ENCODE assay signal across 31 mouse cellular contexts in the genomic region with DNA sequence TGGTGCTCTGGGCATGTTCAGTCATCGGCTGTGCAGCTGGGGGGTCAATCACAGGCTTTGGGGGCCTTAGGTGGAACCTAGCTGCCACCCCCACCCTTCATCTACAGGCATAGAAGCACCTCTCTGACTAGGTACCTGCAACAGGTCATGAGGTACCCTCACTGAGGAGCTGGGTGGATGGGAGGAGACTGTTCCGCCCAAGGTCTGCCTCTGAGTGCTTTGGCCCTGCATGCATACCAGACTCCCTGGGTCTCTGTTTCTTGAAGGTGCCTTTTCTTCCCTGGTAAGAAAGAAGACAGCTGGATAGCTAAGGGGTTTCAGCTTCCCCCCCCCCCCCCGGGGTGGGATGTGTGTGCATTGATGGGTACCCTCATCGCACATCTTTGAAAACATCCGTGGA.
DNase-seq lines count a peak whose midpoint lies in the region; ATAC-seq and TF ChIP-seq lines count a peak whose summit lies in the region.
"Had no signal": no experiment of that assay in that cellular context is flagged by ENCODE, and none has a peak within 500 bp of the region (broad histone marks: within the 10 kb centered on the region; RNA-seq: fewer than 3 reads in every experiment).

No protein-coding gene starts in this region.

- H3K36me3 ChIP-seq in midbrain, embryonic 11.5 days (ENCODE audit: control insufficient read depth, insufficient read depth, low read length), result no peaks in the 10 kb centered on the region
- no peaks in the 10 kb centered on the region for H3K36me3 ChIP-seq in midbrain, embryonic 14.5 days (ENCODE audit: control insufficient read depth, insufficient read depth, low read length)
- no peaks in the 10 kb centered on the region for H3K36me3 ChIP-seq in intestine, embryonic 15.5 days
- H3K36me3 ChIP-seq: heart, embryonic 12.5 days; limb, embryonic 12.5 days; liver, embryonic 15.5 days; midbrain, embryonic 12.5 days; neural tube, embryonic 13.5 days had no signal

- no peak for TF ChIP-seq CTCF in left cerebral cortex, adult 2 months (IDR thresholded peaks at IDR 0.05)

- 83% methylated on average over 4 of the region's 5 CpGs for WGBS in midbrain, embryonic 11.5 days
- 87% methylated on average over 5 of the region's 5 CpGs for WGBS in midbrain, embryonic 14.5 days
- 90% methylated on average over 5 of the region's 5 CpGs for WGBS in intestine, embryonic 15.5 days

- no peak overlapping the region for H3K4me2 ChIP-seq in midbrain, embryonic 11.5 days
- H3K4me2 ChIP-seq in midbrain, embryonic 14.5 days (ENCODE audit: low read length), result no peak overlapping the region
- H3K4me2 ChIP-seq in intestine, embryonic 15.5 days (replicated peaks), result no peak overlapping the region
- H3K4me2 ChIP-seq: heart, embryonic 12.5 days; hindbrain, embryonic 14.5 days; limb, embryonic 12.5 days; liver, embryonic 15.5 days; lung, embryonic 14.5 days; midbrain, embryonic 12.5 days; neural tube, embryonic 13.5 days had no signal

- no peak for ATAC-seq in midbrain, embryonic 11.5 days (ENCODE audit: low FRiP score)
- no peak for ATAC-seq in midbrain, embryonic 14.5 days (ENCODE audit: low FRiP score, low TSS enrichment)
- ATAC-seq in intestine, embryonic 15.5 days, result no peak
- ATAC-seq: CD4-positive, CD25-positive, alpha-beta regulatory T cell, adult 4 months; Patski had no signal

- H3K4me1 ChIP-seq in midbrain, embryonic 11.5 days (ENCODE audit: control insufficient read depth, insufficient read depth, low read length), result no peaks in the 10 kb centered on the region
- 0 out of 2 replicates have a peak, but pooled peaks cover 6% of the 10 kb centered on the region for H3K4me1 ChIP-seq in midbrain, embryonic 14.5 days (ENCODE audit: control insufficient read depth, insufficient read depth, low read length)
- peaks cover 8% of the 10 kb centered on the region; the same call in 1 of the 2 replicates for H3K4me1 ChIP-seq in intestine, embryonic 15.5 days (replicated peaks)

- H3K27ac ChIP-seq in left cerebral cortex, adult 2 months, result peak overlapping the region; percentile 71
- no peak overlapping the region for H3K27ac ChIP-seq in midbrain, embryonic 11.5 days (ENCODE audit: low read depth, low read length)
- H3K27ac ChIP-seq in midbrain, embryonic 14.5 days (replicated peaks; ENCODE audit: low read depth, low read length), result no peak overlapping the region
- no peak overlapping the region for H3K27ac ChIP-seq in intestine, embryonic 15.5 days
- H3K27ac ChIP-seq: heart, adult 2 months; hindbrain, embryonic 14.5 days; limb, embryonic 12.5 days; liver, embryonic 15.5 days; macrophage; midbrain, embryonic 12.5 days; neural tube, embryonic 13.5 days; stomach, postnatal 0 days had no signal

- no peaks in the 10 kb centered on the region for H3K9me3 ChIP-seq in midbrain, embryonic 11.5 days (ENCODE audit: control insufficient read depth, low read length)
- no peaks in the 10 kb centered on the region for H3K9me3 ChIP-seq in midbrain, embryonic 14.5 days (ENCODE audit: control insufficient read depth, low read length)
- H3K9me3 ChIP-seq in intestine, embryonic 15.5 days, result no peaks in the 10 kb centered on the region
- H3K9me3 ChIP-seq: heart, embryonic 12.5 days; limb, embryonic 12.5 days; liver, embryonic 15.5 days; midbrain, embryonic 12.5 days; neural tube, embryonic 13.5 days had no signal

- no peak overlapping the region for H3K4me3 ChIP-seq in left cerebral cortex, adult 2 months
- no peak overlapping the region for H3K4me3 ChIP-seq in midbrain, embryonic 11.5 days (ENCODE audit: low read depth, low read length)
- no peak overlapping the region for H3K4me3 ChIP-seq in midbrain, embryonic 14.5 days (replicated peaks; ENCODE audit: low read depth, low read length)
- H3K4me3 ChIP-seq in intestine, embryonic 15.5 days (replicated peaks), result no peak overlapping the region
- H3K4me3 ChIP-seq: heart, adult 2 months; heart, embryonic 12.5 days; limb, embryonic 12.5 days; liver, embryonic 15.5 days; midbrain, embryonic 12.5 days; myocyte; neural tube, embryonic 13.5 days had no signal

- no peak overlapping the region for H3K9ac ChIP-seq in midbrain, embryonic 11.5 days (ENCODE audit: low read length)
- no peak overlapping the region for H3K9ac ChIP-seq in midbrain, embryonic 14.5 days (replicated peaks; ENCODE audit: low read length)
- no peak overlapping the region for H3K9ac ChIP-seq in intestine, embryonic 15.5 days
- H3K9ac ChIP-seq: heart, embryonic 12.5 days; hindbrain, embryonic 14.5 days; limb, embryonic 12.5 days; liver, embryonic 15.5 days; lung, embryonic 14.5 days; midbrain, embryonic 12.5 days; neural tube, embryonic 13.5 days had no signal

- no peak for DNase-seq in left cerebral cortex, adult 2 months (ENCODE audit: extremely low spot score in 1 of 2, low spot score in 2 of 2)
- no peak for DNase-seq in left cerebral cortex, postnatal 10 days (ENCODE audit: extremely low spot score in 1 of 2, low spot score in 2 of 2)
- DNase-seq in midbrain, embryonic 11.5 days (ENCODE audit: low spot score, missing footprints), result peak; percentile 59
- no peak for DNase-seq in midbrain, embryonic 14.5 days
- DNase-seq in ZHBTc4 (ENCODE audit: low read depth, low spot score), result peak; percentile 64
- DNase-seq in urinary bladder, adult 18-20 months (ENCODE audit: low spot score in 2 of 2), result no peak
- DNase-seq: adrenal gland, postnatal 25 days; cerebellum, adult 11-12 months; cerebellum, adult 9-11 months; gastrocnemius, postnatal 36 days; heart, adult 2 months; heart, postnatal 4 days; kidney, adult 18-20 months; kidney, postnatal 4 days; layer of hippocampus, adult 9-11 months; lung, embryonic 14.5 days; right cerebral cortex, postnatal 4 days; thymus, adult 18-20 months; thymus, postnatal 25 days had no signal

- no peaks in the 10 kb centered on the region for H3K27me3 ChIP-seq in midbrain, embryonic 11.5 days (ENCODE audit: control insufficient read depth, insufficient read depth, low read length)
- H3K27me3 ChIP-seq in midbrain, embryonic 14.5 days (ENCODE audit: control insufficient read depth, insufficient read depth, low read length), result no peaks in the 10 kb centered on the region
- H3K27me3 ChIP-seq in intestine, embryonic 15.5 days (replicated peaks), result no peaks in the 10 kb centered on the region
- H3K27me3 ChIP-seq: limb, embryonic 12.5 days; liver, embryonic 15.5 days; midbrain, embryonic 12.5 days; Patski had no signal

- intact Hi-C loops in left cerebral cortex, adult 2 months (cut with DNase I), result loop anchor here (1.0 to 5.0 kb wide), 2 partner anchors 53 to 99 kb away; a partner anchor contains a TSS
- intact Hi-C loops in left cerebral cortex, postnatal 10 days (cut with DNase I), result no loop called here

Comparison
In these comparisons a context has a peak if more than half of its experiments do, and no peak if none do; other contexts are left out.
1. DNase-seq: peak in midbrain, embryonic 11.5 days (single experiment) and ZHBTc4 (single experiment); none in left cerebral cortex, adult 2 months (0 of 2), left cerebral cortex, postnatal 10 days (0 of 2), midbrain, embryonic 14.5 days (single experiment) and urinary bladder, adult 18-20 months (0 of 2).